Comparison of ENCODE assay signal across 9 mouse cellular contexts in the genomic region with DNA sequence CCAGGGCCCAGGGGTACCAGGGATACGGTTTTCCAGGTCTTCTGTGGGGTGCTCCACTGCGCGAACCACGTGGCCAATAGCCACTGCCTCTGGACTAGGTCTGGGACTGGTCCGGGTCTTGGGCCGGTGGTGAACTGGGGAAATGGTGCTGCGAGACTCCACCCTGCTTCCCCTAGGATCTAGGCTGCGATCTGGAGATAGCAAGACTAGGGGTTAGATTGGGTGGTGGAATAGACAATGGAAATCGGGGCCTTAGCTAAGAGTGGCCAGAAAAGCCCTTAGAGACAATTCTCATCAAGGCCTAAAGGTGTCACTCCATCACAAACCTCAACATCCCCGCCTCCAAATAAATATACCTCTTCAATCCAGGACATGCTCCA. TPM values are rescaled to one million over a fixed set of nuclear protein-coding genes. Genes with fewer than 3 reads are reported as not detected.
DNase-seq lines count a peak whose midpoint lies in the region; ATAC-seq and TF ChIP-seq lines count a peak whose summit lies in the region.
"Had no signal": no experiment of that assay in that cellular context is flagged by ENCODE, and none has a peak within 500 bp of the region (broad histone marks: within the 10 kb centered on the region; RNA-seq: fewer than 3 reads in every experiment).

No protein-coding gene starts in this region.

- no peak for ATAC-seq in lung, embryonic 14.5 days (ENCODE audit: insufficient read depth)
- ATAC-seq in limb, embryonic 15.5 days (ENCODE audit: insufficient number of reproducible peaks, low FRiP score, low TSS enrichment, low read depth), result no peak
- no peak for ATAC-seq in stomach, embryonic 14.5 days (ENCODE audit: insufficient number of reproducible peaks, insufficient read depth, low FRiP score, low read depth)

- DNase-seq in lung, embryonic 14.5 days, result no peak
- no peak for DNase-seq in lung, postnatal 36 days
- no peak for DNase-seq in forebrain, embryonic 10.5 days (ENCODE audit: extremely low spot score, low spot score)
- no peak for DNase-seq in frontal cortex, postnatal 25 days (ENCODE audit: low spot score in 2 of 2)
- no peak for DNase-seq in kidney, adult 9 months
- DNase-seq in adrenal gland, postnatal 10 days, result no peak
- DNase-seq: right cerebral cortex, postnatal 25 days had no signal

- peak overlapping the region; percentile 57 for H3K4me2 ChIP-seq in lung, embryonic 14.5 days
- H3K4me2 ChIP-seq in limb, embryonic 15.5 days, result peak overlapping the region; percentile 45
- peak overlapping the region; percentile 42 for H3K4me2 ChIP-seq in stomach, embryonic 14.5 days (replicated peaks; ENCODE audit: low read depth, low read length)

- no peaks in the 10 kb centered on the region for H3K4me1 ChIP-seq in lung, embryonic 14.5 days (ENCODE audit: insufficient read depth)
- peaks cover 16% of the 10 kb centered on the region for H3K4me1 ChIP-seq in forebrain, embryonic 10.5 days
- H3K4me1 ChIP-seq in limb, embryonic 15.5 days, result peaks cover 16% of the 10 kb centered on the region
- H3K4me1 ChIP-seq in stomach, embryonic 14.5 days (ENCODE audit: control insufficient read depth, insufficient read depth, low read length), result peaks cover 6% of the 10 kb centered on the region; the same call in 1 of the 2 replicates

- H3K27me3 ChIP-seq in lung, embryonic 14.5 days (ENCODE audit: insufficient read depth, low read length), result no peaks in the 10 kb centered on the region
- H3K27me3 ChIP-seq in forebrain, embryonic 10.5 days (ENCODE audit: poor library complexity, severe bottlenecking), result peaks cover 12% of the 10 kb centered on the region
- H3K27me3 ChIP-seq in limb, embryonic 15.5 days, result no peaks in the 10 kb centered on the region
- H3K27me3 ChIP-seq in stomach, embryonic 14.5 days (ENCODE audit: control insufficient read depth, insufficient read depth, low read length), result no peaks in the 10 kb centered on the region

- 37% methylated on average over 10 of the region's 10 CpGs for WGBS in lung, embryonic 14.5 days
- 29% methylated on average over 10 of the region's 10 CpGs for WGBS in forebrain, embryonic 10.5 days
- 33% methylated on average over 10 of the region's 10 CpGs for WGBS in limb, embryonic 15.5 days
- 31% methylated on average over 10 of the region's 10 CpGs for WGBS in stomach, embryonic 14.5 days

- no peak overlapping the region for H3K27ac ChIP-seq in lung, embryonic 14.5 days (ENCODE audit: low read depth)
- H3K27ac ChIP-seq in forebrain, embryonic 10.5 days, result peak overlapping the region; percentile 44; the same call in 1 of the 2 replicates
- peak overlapping the region; percentile 87 for H3K27ac ChIP-seq in limb, embryonic 15.5 days
- H3K27ac ChIP-seq in stomach, embryonic 14.5 days (ENCODE audit: low read length), result peak overlapping the region; percentile 86; the same call in 1 of the 2 replicates

- no peaks in the 10 kb centered on the region for H3K36me3 ChIP-seq in lung, embryonic 14.5 days (ENCODE audit: insufficient read depth)
- H3K36me3 ChIP-seq in forebrain, embryonic 10.5 days (replicated peaks), result no peaks in the 10 kb centered on the region
- no peaks in the 10 kb centered on the region for H3K36me3 ChIP-seq in limb, embryonic 15.5 days
- H3K36me3 ChIP-seq in stomach, embryonic 14.5 days (ENCODE audit: control insufficient read depth, insufficient read depth, low read length), result no peaks in the 10 kb centered on the region

- peak overlapping the region; percentile 22 for H3K4me3 ChIP-seq in lung, embryonic 14.5 days (ENCODE audit: low read depth, low read length)
- peak overlapping the region; percentile 34 for H3K4me3 ChIP-seq in forebrain, embryonic 10.5 days
- H3K4me3 ChIP-seq in limb, embryonic 15.5 days, result peak overlapping the region; percentile 27
- peak overlapping the region; percentile 18; the same call in 1 of the 2 replicates for H3K4me3 ChIP-seq in stomach, embryonic 14.5 days (ENCODE audit: low read depth, low read length)

- H3K9ac ChIP-seq in lung, embryonic 14.5 days, result no peak overlapping the region
- H3K9ac ChIP-seq in limb, embryonic 15.5 days, result no peak overlapping the region
- H3K9ac ChIP-seq in stomach, embryonic 14.5 days (replicated peaks; ENCODE audit: low read depth, low read length), result no peak overlapping the region

- H3K9me3 ChIP-seq in lung, embryonic 14.5 days (ENCODE audit: low read depth, low read length), result no peaks in the 10 kb centered on the region
- no peaks in the 10 kb centered on the region; the same call in 1 of the 2 replicates for H3K9me3 ChIP-seq in forebrain, embryonic 10.5 days
- no peaks in the 10 kb centered on the region for H3K9me3 ChIP-seq in limb, embryonic 15.5 days
- H3K9me3 ChIP-seq in stomach, embryonic 14.5 days (ENCODE audit: control insufficient read depth, low read depth, low read length), result no peaks in the 10 kb centered on the region

- TF ChIP-seq CTCF in lung, embryonic 14.5 days (IDR thresholded peaks at IDR 0.05; ENCODE audit: low read depth), result no peak

RNA-seq across cellular contexts. Expression of a gene that starts 3.8 kb away (rescaled TPM):
- 185 and 188 TPM in 2 replicates for polyA plus RNA-seq in lung, embryonic 14.5 days (2014; fragmentation: Nextera tagmentation; extraction: Ambion mirVana)
- 49.7 and 50.4 TPM in 2 replicates for polyA plus RNA-seq in forebrain, embryonic 10.5 days (2016; fragmentation: Nextera tagmentation; extraction: Ambion mirVana)
- polyA plus RNA-seq in limb, embryonic 15.5 days (2015; fragmentation: Nextera tagmentation; extraction: Ambion mirVana), result 205 and 217 TPM in 2 replicates
- 299 and 310 TPM in 2 replicates for polyA plus RNA-seq in stomach, embryonic 14.5 days (2014; fragmentation: Nextera tagmentation; extraction: Ambion mirVana)
- 10 to 100 TPM; 71.5 to 72.6 TPM for total RNA-seq in adrenal gland, postnatal 10 days (2021)

RNA-seq across cellular contexts. Expression of a gene that starts 6.1 kb away (rescaled TPM):
- 0.12 and 0.13 TPM in 2 replicates for polyA plus RNA-seq in lung, embryonic 14.5 days (2014; fragmentation: Nextera tagmentation; extraction: Ambion mirVana)
- polyA plus RNA-seq in forebrain, embryonic 10.5 days (2016; fragmentation: Nextera tagmentation; extraction: Ambion mirVana), result 0.10 TPM in 1 of 2 replicates, not detected in the other
- polyA plus RNA-seq in limb, embryonic 15.5 days (2015; fragmentation: Nextera tagmentation; extraction: Ambion mirVana), result 0.47 and 1.1 TPM in 2 replicates
- 0.71 and 0.80 TPM in 2 replicates for polyA plus RNA-seq in stomach, embryonic 14.5 days (2014; fragmentation: Nextera tagmentation; extraction: Ambion mirVana)
- total RNA-seq in adrenal gland, postnatal 10 days (2021), result 1 to 10 TPM; 5.3 to 5.8 TPM

RNA-seq across cellular contexts. Expression of a gene that starts 17.9 kb away (rescaled TPM):
- 8.3 and 8.6 TPM in 2 replicates for polyA plus RNA-seq in lung, embryonic 14.5 days (2014; fragmentation: Nextera tagmentation; extraction: Ambion mirVana)
- 3.2 and 3.6 TPM in 2 replicates for polyA plus RNA-seq in forebrain, embryonic 10.5 days (2016; fragmentation: Nextera tagmentation; extraction: Ambion mirVana)
- 17.7 and 18.1 TPM in 2 replicates for polyA plus RNA-seq in limb, embryonic 15.5 days (2015; fragmentation: Nextera tagmentation; extraction: Ambion mirVana)
- 11.1 and 12.0 TPM in 2 replicates for polyA plus RNA-seq in stomach, embryonic 14.5 days (2014; fragmentation: Nextera tagmentation; extraction: Ambion mirVana)
- 10 to 100 TPM in 1 of 2 experiments, 1 to 10 TPM in 1; 9.2 to 18.0 TPM for total RNA-seq in adrenal gland, postnatal 10 days (2021)

RNA-seq across cellular contexts. Expression of a gene that starts 21.9 kb away (rescaled TPM):
- 46.6 and 46.9 TPM in 2 replicates for polyA plus RNA-seq in lung, embryonic 14.5 days (2014; fragmentation: Nextera tagmentation; extraction: Ambion mirVana)
- polyA plus RNA-seq in forebrain, embryonic 10.5 days (2016; fragmentation: Nextera tagmentation; extraction: Ambion mirVana), result 44.4 and 46.1 TPM in 2 replicates
- 36.6 and 40.3 TPM in 2 replicates for polyA plus RNA-seq in limb, embryonic 15.5 days (2015; fragmentation: Nextera tagmentation; extraction: Ambion mirVana)
- polyA plus RNA-seq in stomach, embryonic 14.5 days (2014; fragmentation: Nextera tagmentation; extraction: Ambion mirVana), result 39.0 and 42.0 TPM in 2 replicates
- total RNA-seq in adrenal gland, postnatal 10 days (2021), result 10 to 100 TPM; 38.0 to 40.1 TPM

RNA-seq across cellular contexts. Expression of a gene that starts 36.7 kb away (rescaled TPM):
- polyA plus RNA-seq in lung, embryonic 14.5 days (2014; fragmentation: Nextera tagmentation; extraction: Ambion mirVana), result 0.88 and 0.97 TPM in 2 replicates
- polyA plus RNA-seq in forebrain, embryonic 10.5 days (2016; fragmentation: Nextera tagmentation; extraction: Ambion mirVana), result 9.2 and 11.6 TPM in 2 replicates
- polyA plus RNA-seq in limb, embryonic 15.5 days (2015; fragmentation: Nextera tagmentation; extraction: Ambion mirVana), result 1.4 and 1.7 TPM in 2 replicates
- polyA plus RNA-seq in stomach, embryonic 14.5 days (2014; fragmentation: Nextera tagmentation; extraction: Ambion mirVana), result 5.2 and 7.4 TPM in 2 replicates
- 10 to 100 TPM; 44.4 to 58.6 TPM for total RNA-seq in adrenal gland, postnatal 10 days (2021)
